Mouse (Mus musculus): ENCODE data around the gene Tmem177.
A peak's percentile ranks its signal among the peaks of the same experiment; 100 is the strongest.

Tmem177 gene

DNA sequence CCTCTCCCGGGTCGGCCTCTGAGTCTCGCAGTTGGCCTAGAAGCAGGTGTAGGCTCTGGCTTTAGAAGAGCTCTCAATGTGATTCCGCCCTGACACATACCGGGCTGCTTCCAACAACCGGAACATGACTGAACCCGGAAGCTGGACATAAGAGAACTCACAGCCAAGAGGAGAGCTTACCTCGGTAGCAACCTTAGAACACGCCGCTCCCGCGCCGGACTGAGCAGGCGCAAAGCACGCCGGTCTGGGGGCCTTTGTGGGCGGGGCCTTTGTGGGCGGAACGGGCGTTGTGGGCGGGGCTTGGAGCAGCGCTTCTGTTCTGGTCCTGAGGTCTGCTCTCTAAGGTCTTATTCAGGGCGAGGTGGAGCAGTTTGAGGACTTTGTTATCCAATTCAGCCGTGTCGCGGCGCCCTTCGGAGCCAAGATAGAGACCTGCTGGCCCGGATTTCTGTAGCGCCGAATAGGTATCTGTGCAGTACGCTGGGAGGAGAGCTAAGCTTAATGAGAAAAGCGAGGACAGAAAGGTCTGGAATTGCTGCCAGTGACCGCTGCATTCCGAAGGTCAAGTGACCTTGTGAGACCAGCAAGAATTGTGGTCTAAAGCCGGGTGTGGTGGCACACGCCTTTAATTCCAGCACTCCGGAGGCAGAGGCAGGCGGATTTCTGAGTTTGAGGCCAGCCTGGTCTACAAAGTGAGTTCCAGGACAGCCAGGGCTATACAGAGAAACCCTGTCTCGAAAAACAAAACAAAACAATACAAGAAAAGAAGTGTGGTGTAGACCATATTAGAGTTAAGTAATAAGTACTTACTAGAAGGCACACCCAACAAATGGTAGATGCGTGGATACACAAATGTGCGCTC is at the start of gene Tmem177:
Tmem177 (minus strand) TSS at position 256 of the 862 bp plus-strand sequence.
- DNase-seq (ENCODE audit: low spot score), result peak; percentile 85

DNA sequence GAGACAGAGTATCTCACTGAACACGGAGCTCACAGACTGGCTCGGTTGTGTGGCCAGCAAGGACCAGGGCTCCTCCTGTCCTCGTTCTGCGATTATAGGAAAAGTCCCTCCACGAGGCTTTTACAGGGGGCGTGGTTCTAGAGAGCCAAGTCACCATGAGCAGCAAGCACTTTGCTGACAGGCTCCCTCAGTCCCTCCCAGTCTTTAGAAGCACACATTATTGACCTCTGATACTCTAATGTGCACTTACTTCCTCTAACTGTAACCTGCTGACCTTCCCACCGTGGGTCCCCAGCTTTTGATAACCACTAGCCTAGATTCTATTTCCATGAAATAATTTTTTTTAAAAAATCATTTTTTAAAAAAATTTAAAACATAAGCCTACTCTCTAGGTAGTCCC is 46.9 kb upstream of the Tmem177 start:
- no peak for DNase-seq (ENCODE audit: low spot score)

DNA sequence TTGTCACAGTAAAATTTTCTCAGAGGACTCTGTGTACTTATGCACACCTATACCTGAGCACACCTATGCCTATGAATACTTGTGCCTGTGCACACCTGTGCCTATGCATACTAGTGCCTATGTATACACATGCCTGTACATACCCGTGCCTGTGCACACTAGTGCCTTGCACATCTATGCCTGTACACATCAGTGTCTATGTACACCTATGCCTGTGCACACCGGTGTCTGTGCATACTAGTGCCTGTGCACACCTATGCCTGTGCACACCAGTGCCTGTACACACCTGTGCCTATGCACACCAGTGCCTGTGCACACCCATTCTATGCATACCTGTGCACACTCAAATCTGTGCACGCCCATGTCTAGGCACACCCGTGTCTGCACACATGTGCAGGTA is 46.5 kb upstream of the Tmem177 start:
- no peak for DNase-seq (ENCODE audit: low spot score)

DNA sequence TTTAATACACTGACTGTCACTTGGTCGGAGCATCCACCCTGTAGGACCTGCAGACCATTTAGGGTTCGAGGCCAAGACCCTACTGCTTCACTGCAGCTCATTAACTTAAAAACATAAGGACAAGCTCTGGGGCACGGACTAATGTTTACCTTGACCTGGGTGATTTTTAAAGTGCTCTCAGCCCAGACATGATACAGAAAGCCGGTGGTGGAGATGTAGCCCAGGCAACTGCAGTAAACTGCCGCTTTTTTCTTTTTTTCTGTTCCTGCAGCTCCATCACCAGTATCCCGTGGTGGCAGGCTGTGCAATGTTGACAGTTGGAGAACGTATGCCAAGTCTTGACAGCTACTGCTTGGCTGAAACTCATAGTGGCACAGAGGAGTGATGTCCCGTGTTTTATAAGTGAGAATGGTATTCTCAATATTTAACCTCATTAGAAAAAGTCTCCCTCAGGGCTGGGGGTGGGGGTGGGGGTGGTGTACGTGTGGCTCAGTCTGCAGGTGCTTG is 44.8 kb upstream of the Tmem177 start:
- no peak for DNase-seq (ENCODE audit: low spot score)

DNA sequence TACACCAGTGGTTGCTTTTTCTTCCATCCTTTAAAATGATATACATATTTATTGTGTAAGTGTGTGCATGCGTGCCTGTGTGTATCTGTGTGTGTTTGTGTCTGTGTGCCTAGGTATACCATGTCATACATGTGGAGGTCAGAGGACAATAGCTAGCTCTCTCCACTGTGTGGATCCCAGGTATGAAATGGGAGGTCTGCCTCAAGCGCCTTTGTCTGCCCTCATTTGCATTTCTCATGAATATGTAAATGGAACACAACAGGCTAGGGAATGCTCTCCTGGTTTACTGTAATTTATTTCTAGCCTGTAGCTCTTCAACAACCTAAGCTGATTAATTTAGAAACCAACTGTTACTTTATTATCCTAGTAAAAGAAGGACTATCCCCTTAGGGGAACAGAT is 41.7 kb upstream of the Tmem177 start:
- DNase-seq (ENCODE audit: low spot score), result no peak

DNA sequence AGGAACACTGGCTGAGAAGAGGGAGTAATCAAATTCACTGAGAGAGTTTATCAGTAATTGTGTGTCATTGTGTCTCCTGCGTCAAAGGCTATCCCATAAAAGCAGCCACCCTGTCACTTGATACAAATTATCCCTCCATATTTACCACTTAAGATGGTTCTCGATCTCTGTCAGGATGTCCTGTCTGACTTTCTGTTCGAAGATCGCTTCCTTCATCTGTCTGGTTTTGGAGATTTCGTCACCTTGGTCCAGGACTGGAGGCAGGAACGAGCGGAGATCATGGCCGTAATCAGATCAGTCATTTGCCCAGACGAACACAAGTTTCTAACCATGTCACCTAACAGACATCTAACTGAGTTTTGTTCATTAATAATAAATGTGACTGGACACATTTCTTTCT is 40.4 kb upstream of the Tmem177 start:
- DNase-seq (ENCODE audit: low spot score), result no peak

DNA sequence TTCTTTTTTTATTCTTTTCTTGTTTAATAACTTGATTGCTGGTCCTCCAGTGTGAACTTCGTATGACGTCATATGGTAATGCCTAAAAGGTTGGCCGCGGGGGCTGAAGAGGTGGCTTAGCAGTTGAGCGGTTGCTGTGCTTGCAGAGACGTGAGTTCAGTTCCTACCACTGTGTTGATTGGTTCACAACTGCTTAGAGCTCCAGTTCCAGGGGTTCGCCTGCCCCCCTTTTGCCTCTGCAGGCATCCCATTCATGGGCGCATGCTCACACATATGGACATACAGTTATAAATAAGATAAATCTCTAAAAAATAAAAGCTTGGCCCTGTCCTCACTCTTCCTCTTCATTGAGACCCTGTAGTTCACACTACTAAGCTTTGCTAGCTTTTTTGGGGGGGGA is 37.1 kb upstream of the Tmem177 start:
- DNase-seq (ENCODE audit: low spot score), result no peak

DNA sequence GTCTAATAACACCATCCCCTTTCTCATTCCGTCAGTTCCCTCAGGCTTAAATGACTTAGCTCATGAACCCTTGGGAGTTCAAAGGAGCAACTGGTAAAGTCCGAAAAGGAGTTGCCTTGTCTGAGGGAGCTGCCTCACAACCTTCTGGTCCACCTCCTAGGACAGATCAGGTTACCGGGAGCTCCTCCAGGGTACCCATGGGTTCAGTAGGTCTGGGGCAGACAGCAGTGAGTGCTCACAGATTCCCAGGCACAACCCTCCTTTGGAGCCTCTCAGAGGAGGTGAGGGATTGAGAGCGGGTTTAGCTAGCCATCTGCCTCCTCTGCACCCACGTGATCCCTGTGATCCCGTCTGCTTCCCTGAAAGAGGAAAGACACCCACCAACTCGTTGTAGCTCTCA is 23.9 kb upstream of the Tmem177 start:
- DNase-seq (ENCODE audit: low spot score), result no peak

DNA sequence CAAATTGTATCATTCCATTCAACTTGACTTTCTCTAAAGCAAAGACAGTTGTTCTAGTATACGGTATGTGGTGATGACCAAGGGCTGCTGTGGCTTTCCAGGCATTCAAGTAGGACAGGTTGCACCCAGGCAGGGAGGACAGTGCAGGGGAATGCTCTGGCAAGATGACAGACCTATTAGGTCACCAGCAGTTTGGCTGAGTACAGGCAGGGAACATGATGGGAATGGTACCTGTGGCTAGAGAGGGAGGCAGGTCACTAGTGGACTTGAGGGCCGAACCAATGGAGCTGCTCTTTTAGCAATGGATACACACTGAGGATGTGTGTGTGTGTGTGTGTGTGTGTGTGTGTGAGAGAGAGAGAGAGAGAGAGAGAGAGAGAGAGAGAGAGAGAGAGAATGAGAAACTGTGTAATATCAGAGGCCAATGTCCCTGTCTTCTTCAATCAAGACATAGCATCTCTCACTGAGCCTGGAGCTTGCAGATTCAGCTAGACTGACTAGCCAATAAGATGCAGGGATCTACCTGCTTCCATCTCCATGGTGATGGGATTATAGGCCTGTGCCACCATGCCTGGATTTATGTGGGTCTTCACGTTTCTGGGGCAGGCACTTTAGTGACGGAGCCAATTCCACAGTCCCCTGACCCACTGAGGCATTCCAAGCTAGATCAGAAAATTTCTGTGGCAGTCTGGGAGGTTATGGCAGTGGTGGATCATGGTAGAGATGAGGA is 18.6 kb upstream of the Tmem177 start:
- DNase-seq (ENCODE audit: low spot score), result no peak

DNA sequence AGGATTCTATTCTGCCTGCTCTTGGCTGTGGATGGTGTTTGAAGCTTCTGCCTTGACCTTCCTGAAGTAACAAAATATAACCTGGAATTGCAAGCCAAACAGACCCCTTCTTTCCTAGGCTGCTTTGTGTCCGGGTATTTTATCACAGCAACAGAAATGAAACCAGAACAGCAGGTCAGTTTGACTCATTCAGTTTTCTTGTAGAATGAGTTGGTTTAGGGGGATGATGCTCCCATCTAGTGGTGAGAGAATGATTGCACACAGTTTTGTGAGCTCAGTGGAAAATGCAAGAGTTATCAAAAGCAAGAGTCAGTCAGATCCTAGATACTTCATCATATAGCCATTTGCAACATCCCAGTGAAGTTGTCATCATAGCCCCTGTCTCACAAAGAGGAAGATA is 16.7 kb upstream of the Tmem177 start:
- DNase-seq (ENCODE audit: low spot score), result no peak

DNA sequence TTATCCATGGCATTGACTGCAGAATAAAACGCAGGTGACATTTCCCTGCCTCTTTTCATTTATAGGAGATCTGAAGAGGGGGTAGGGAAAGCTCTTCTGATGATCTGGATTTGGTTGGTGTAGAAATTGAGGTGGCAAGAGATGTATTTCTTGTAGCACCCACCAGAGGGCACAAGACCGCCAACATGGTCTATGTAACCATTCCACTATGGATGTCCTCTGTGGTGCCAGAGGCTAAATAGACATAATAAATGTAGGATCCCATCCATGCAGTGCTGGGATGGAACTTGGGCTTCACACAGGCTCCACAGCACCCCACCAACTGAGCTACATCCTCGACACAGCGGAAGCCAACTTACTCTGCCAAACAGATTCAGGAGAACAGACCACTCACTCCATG is 6.3 kb upstream of the Tmem177 start:
- DNase-seq (ENCODE audit: low spot score), result no peak

DNA sequence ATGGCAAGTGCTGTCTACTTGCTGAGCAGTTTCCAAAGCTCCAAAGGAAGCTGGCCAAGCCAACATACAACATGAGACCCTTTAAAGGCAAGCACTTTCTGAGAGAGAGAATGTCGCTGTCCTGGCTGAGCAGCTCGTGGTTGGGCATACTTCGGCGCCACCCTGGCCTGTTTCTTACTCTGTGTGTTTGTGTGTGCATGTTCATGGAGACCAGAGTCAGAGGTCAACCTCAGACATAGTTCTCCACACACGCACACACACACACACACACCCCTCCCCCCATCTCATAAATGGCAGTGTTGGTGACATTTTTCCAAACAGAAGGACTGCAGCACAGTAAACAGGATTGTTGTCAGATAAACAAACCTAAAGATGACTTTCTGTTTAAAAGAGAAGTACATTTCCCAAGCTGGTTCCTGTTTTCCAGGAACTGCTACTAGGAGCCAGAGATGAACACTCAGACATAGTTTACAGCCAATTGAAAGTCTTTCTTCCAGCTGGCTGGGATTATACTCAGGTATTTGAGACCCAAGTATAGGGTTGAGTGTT is 3.9 kb upstream of the Tmem177 start:
- no peak for DNase-seq (ENCODE audit: low spot score)

DNA sequence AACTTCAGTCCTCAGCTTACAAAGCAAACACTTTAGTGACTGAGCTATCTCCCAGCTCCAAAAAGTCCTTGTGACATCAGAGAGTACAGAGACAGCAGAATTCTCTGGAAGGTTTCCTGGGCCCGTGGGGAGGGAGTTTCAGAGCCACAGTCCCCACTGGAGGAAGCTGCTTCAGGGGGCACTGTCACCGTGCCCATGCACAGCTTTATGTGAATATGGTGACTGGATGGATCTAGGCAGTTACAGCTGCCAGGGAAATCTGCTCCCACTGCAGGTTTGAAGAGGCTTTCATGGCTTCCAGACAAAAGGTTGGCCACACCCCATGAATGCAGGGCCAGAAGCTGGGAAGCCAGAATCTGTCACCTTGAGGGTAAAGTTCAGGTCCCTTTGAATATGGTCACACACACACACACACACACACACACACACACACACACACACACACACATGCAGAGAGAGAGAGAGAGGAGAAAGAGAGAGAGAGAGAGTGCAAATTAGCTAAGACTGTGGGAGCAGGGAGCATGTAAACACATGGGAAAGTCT is 5.7 kb downstream of the Tmem177 start:
- no peak for DNase-seq (ENCODE audit: low spot score)

DNA sequence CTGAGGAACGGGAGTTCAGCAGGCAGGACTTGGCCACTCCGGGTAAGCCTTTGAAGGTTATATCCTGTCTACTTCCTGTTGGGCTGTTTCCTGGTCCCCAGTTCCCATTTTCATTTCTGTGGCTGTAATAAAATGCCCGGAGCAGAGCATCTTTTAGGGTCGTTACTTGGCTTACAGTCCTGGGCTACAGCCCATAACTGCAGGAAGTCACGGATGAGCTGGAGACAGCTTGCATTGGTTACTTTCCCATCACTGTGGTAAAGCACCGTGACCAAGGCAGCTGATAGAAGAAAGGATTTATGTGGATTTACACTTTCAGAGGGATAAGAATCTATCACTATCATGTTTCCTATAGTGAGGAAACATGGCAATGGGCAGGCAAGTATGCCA is 9.8 kb downstream of the Tmem177 start:
- DNase-seq (ENCODE audit: low spot score), result no peak

DNA sequence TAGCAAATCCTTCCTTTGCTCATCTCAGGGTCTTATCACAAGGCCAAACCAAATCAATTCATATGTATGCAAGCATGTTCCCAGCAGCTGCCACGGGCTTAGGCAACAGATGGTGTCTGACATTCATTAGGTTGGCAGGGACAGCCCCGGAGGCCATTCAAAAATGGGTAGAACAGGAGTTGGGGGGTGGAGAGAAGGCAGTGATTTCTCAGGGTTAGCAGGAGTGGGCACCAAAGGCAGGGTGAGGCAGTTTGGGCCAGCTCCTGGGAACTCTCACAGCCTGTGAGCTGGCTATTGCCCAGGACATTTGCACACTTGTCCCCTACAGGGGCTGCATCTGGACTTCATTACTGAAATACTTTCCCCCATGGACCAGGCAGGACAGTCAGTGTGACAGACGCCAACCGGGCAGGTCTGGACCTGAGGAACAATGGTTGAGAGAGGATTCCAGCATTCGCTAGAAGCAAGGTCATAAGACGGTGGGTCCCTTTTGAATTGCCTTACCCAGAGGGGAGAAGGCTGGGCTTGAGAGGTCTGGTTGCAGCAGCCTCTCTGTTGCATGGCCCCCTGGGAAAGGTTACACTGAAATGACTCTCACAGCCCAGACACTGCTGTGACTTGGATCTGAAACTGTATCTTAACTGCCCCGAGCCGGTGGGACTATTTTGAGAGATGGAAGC is 10.3 kb downstream of the Tmem177 start:
- no peak for DNase-seq (ENCODE audit: low spot score)

DNA sequence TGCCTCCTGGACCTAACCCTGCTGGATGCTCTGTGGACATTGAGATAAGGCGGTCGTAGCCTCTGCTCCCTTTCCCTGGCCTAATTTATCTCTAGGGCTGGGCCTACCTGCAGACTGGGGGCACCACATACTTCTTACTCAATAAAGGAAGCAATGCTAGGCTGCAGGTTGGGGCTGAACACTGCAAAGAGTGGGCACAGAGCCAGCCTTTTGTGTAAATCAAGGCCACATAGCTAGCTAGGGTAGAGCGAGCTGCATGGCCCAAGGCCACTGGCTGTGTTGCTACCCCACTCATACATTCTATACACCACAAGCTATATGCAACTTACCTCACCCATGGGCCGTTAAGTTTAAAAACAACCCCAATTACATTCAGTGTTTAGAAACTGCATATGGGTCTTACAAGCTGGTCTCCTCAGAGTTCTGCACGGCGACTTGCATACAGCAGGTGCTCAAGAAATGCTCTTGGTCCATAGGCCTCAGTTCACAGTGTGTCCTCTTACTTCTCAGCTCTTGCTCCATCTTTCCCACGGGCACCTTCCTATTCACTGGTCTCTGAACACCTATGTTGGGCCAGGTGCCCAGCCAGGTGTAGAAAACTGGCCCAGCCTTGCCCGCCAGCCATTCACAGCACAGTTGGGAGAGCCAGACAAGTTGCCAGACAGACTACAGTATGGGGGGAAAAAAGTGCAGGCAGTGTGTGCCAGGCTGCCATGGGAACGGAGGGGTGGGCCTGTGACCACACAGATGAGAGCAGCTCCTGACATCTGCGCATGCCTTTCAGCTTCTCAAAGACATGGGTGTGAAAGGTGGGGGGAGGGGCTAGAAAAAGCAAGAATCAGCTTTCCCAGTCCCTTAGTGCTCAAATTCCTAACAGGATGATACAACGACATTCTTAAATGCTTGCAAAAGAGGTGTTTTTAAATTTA is 13.5 kb downstream of the Tmem177 start:
- DNase-seq (ENCODE audit: low spot score), result no peak

DNA sequence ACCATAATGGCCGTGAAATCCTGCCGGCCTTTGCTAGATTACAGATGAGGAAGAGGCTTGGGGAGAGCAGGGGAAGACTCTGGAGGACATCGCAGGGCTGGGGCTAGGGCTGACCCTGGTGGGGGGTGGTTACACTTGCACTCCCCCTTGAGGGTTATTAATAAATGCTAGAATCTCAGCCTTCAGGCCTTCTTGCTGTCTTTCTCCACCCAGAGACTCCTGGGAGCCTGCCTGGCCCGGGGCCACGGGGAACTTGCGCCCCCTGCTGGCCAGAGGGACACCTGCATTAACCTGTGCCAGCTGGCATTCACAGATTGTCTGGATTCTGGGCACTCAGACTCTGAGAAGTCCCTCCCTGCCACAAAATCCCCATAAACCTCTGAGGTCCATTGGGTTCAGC is 18.1 kb downstream of the Tmem177 start:
- DNase-seq (ENCODE audit: low spot score), result peak; percentile 30

DNA sequence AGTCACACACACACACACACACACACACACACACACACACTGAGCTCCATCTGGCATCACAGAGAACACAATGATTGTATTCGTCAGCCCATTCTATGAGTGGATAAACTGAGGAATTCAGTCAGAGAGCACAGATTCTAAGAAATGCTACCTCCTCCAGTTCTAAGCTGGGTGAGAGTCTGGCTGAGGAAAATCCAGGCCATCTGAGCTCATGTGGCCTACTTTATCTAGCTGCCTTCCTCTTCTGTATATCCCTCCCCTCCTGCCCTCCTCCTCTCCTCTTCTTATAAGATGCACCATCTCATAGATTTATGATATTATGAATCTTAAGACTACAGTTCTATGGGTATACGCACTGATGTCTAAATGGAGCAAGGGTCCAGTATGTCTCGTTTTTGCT is 19.4 kb downstream of the Tmem177 start:
- no peak for DNase-seq (ENCODE audit: low spot score)

DNA sequence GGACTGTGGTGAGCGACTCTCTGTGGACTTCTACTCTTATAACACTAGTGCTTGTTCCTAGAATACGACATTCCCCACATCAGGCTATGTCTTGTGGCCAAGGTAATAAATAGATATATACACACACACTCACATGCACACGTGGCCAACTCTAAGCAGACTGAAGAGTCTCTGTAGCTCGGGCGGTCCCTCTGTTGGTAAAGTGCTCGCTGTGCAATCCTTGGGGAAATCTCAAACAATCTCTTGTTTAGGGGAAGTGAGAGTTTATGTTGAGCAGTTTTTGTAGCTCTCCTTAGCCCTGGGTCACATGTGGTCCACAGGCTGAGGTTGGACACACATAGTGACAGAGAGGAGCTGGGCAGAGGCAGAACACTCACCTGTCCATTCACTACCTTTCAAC is 20.1 kb downstream of the Tmem177 start:
- DNase-seq (ENCODE audit: low spot score), result no peak

DNA sequence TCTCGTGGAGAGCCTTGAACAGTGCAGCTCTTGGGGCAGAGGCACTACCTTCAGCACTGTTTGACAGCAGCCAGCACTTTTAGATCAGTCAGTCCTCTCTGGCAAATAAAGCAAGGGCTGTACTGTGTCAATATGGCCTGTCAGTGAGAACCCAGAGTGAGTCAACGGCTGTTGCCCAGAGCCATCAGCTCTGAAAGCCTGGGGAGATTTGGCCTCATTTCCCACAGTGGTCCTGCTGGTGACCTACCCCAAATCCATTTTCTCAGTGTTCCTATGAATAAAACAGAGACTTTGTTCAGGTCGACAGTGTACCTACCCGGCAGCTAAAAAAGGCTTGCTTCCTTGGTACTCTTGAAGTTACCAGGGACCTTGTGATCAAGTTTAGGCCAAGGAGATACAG is 21.1 kb downstream of the Tmem177 start:
- DNase-seq (ENCODE audit: low spot score), result no peak

DNA sequence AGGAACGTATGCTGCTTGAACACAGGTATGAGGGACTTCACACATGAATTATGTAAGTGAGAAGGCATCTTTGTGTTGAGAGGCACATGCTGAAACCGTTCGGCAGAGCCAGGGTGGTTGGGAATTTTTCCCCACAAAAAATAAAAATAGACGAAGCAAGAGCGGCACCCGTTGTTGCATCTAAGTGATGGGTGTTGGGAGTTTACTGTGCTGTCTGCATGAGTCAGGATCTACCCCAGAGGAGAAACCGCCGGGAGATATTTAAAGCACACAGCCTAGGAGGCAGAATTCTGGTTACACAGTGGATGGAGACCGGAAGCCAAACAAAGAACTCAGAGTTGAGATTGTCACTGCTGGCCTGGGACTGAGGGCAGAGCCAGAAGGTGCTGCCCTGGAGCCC is 21.9 kb downstream of the Tmem177 start:
- no peak for DNase-seq (ENCODE audit: low spot score)

All from ovary, postnatal 10 days (tissue).